Mouse (Mus musculus) induced T-regulatory cell, adult 2 months (primary cell): ENCODE data around the gene Cox20.
A peak's percentile ranks its signal among the peaks of the same experiment; 100 is the strongest.
"Not testable (repeated sequence)": the region's sequence is repeated elsewhere in the genome, so short reads cannot be mapped to it uniquely, and the experiment has no call there.

Experiments used
- DNase-seq: peaks from one replicate; pipeline ENCODE4 v3.0.0-alpha.2; 2012; ENCODE audit warnings: low read depth

Cox20 gene

DNA sequence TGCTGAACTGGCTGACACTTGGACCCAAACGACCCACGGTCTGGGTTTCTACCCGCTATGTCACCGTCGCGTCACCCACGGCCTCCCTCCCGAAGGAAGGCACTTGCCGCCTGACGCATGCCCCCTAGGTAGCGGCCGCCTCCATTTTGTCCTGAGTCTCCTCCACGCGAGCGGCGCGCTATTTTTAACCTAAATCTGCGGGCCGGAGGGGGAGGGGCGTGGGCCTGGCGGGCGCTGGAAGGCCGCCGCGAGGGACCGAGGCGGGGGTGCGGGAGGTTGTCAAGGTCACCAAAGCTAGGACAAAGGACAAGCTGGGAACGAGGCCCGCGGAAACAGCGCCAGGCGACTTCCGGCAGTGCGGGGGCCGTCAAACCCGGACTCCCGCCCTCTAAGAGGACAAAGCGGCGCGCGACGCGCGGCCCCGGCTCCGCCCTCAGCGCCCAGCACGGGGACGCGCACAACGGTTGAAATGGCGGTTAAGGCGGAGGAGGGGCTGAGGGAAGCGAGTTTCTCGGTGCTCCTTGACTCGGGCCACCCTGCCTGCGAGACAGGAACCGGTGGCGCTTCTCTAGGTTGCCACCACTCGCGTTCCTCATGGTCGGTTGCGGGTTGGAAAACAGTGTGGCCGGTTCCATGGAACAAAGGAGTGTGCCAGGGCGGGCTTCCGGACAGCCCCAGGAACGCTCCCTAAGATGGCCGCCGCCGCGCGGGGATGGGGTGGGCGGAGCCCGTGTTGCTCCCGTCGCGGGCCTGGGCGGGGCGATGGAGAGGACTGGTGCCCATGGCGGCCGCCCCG, at the start of gene Cox20:
TSS of gene Cox20 (plus strand) at position 742 of the 796 bp plus-strand sequence.
- DNase-seq, result peak; percentile 98

DNA sequence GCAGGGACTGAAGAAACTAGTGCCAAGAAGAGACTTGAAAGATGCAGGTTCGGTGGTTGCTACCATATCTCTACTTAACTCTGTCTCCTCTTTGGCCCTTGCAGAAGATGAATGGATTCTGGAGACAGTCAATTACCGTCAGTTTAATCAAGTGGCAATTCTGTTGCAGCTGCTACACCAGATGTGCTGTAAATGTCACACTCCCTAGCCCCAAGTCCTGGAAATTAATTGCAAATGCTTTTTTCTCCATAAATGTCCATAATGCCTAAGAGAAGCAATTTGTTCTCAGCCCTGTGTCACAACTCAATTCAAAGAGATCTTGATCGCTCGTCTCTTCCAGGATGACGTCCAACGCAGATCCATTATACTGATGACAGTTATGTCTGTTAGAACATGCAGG, 48.3 kb upstream of the Cox20 start:
- DNase-seq, result no peak

- DNase-seq, result no peak
These were observed 43.7 kb upstream of the Cox20 start for GRCm38 (mm10) chr1:178275174-178275730.

DNA sequence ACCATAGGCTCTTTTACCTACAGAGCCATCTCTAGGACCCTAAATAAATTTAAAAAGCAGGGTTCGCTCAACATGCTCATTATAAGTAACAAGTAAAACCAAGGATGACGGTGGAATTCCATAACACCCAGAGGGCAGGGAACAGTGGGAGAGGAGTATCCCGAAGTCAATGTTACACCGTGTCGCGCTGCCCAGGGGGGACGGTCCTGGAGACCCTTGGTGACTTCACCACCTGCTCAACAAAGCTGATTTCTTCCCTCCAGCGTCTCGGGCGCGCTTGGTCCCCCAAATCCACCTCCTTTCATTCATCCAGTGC, 43.2 kb upstream of the Cox20 start:
- no peak for DNase-seq

GRCm38 (mm10) chr1:178276054-178276911, 42.6 kb upstream of the Cox20 start:
- peak; percentile 23 for DNase-seq

DNA sequence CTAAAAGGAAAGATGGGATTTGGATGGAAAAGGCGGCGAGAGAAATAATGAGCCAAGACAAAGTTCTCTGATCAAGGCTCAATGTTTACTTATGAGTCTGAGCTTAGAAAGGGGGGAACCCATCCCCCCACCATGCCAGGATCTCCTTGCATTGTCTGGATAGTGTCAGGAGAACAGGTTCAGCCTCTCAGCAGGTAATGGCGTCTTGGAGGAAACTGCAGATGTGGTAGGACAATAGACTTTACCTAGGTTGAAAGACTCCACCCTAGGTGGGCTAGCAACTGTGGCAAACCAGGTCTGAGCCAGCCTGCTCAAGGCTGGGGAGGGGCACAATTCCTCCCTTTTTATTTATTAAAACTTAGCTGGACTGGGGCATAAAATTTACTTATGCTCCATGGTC, 35.6 kb upstream of the Cox20 start:
- not testable (repeated sequence) for DNase-seq

GRCm38 (mm10) chr1:178283946-178284720, 34.8 kb upstream of the Cox20 start:
- no peak for DNase-seq

DNA sequence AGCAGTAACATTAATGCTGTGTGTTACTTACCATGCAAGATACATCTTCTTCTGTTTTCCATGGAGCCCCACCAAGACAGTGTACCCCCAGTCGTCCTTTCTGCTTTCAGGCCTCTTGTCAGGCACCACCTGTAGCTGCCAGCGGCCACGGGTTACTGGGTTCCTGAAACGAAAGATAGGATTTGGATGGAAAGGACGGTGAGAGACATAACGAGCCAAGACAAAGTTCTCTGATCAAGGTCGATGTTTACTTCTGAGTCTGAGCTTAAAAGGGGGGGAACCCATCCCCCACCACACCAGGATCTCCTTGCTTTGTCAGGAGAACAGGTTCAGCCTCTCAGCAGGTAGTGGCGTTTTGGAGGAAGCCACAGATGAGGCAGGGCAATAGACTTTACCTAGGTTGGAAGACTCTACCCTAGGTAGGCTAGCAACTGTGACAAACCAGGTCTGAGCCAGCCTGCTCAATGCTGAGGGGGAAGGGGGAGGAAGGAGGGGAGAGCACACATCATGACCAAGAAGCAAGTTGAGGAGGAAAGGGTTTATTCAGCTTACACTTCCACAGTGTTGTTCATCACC, 31.2 kb upstream of the Cox20 start:
- DNase-seq, result no peak

- DNase-seq, result no peak
These were observed 27.2 kb upstream of the Cox20 start for GRCm38 (mm10) chr1:178291716-178292115.

DNA sequence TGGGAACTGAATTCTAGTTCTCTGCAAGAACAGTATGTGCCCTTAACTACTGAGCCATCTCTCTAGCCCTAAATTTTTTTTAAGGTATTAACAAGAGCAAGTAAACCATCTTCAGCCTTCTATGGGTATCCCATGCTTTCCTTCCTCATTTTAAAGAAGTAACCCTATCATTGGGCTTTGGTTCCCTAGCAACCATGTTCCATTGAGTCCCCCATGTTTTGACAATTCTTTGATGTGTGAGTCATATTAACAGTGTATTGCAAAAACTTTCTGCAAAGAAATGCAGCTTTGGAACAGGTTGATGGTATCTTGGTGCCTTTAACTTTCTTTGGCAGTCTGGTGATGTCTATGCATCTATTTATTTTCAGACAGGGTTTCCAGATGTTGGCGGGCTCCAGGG, 24.9 kb upstream of the Cox20 start:
- DNase-seq, result no peak

DNA sequence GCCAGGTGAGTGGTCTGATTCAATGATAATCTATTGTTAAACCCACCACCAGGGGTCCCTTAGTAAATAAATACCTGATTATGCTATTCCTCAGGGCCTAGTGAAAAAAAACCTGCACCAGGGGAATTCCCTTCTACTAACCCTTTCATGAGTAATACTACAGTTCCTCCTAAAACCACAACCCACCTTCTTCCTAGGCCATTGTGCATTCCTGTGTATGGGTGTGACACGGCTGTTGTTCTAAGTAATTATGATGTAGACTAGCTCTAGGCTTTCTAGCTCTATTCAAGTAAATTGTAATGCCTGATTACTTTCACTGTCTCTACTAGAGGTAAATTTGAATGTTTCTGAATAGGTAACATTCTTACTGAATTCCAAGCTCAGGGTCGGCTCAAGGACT, 17.7 kb upstream of the Cox20 start:
- not testable (repeated sequence) for DNase-seq

GRCm38 (mm10) chr1:178303425-178303824, 15.5 kb upstream of the Cox20 start:
- peak; percentile 84 for DNase-seq

DNA sequence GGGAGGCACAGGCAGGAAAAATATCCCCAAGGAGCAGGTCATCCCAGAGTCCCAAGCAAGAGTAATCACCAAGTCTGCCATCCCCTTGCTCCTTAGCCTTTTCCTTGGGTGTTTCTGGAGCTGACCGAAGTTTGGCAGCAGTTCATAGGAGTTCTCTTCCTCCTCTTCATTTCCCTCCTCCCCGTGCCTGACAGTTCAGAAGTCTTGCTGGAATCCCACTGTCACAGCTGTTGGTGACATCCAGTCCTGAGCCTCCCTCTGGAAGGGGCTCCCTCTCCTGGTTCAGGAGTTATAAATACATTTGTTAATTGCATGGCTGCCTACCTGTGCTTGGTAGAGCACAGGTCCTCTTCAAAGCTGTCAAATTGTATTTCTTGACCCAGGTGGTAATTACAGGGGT, 9.4 kb upstream of the Cox20 start:
- no peak for DNase-seq

- peak; percentile 37 for DNase-seq
These were observed 8.8 kb upstream of the Cox20 start for GRCm38 (mm10) chr1:178310128-178310527.

DNA sequence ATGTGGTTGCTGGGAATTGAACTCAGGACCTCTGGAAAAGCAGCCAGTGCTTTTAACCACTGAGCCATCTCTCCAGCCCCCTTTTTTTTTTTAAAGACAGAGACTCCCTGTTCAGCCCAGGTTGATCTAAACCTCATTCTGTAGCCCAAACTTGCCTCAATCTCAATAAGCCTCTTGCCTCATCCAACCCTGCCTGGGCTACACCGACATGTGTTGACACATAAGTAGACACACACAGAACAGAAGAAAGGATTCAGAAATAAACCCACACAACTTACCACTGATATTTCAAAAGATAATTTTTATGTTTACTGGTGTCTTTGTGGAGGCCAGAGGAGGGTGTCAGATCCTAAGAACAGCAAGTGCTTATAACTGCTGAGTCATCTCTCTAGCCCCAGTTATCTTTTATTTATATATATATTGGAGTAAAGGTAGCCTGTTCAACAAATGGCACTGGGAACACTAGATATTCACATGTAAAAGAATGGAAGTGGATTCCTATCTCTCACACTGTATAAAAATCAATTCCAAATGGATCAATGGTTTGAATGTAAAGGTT, 5.8 kb upstream of the Cox20 start:
- no peak for DNase-seq

DNA sequence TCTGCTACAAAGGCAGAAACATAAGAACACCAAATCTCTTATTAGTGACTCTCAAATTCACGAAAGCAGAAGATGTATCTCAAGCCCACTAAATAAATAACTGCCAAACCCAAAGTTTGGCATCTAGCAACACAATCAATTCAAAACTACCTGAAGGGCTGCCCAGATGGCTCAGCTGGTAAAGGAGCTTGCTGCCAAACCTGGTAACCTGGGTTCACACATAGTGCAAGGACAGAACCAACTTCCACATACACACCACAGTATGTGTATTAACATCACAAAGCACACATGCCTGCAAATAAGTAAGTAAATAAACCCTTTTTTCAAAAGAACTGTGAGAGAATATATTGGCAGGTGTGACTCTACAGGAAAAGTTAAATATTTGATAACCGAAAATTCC, 4.7 kb upstream of the Cox20 start:
- no peak for DNase-seq

DNA sequence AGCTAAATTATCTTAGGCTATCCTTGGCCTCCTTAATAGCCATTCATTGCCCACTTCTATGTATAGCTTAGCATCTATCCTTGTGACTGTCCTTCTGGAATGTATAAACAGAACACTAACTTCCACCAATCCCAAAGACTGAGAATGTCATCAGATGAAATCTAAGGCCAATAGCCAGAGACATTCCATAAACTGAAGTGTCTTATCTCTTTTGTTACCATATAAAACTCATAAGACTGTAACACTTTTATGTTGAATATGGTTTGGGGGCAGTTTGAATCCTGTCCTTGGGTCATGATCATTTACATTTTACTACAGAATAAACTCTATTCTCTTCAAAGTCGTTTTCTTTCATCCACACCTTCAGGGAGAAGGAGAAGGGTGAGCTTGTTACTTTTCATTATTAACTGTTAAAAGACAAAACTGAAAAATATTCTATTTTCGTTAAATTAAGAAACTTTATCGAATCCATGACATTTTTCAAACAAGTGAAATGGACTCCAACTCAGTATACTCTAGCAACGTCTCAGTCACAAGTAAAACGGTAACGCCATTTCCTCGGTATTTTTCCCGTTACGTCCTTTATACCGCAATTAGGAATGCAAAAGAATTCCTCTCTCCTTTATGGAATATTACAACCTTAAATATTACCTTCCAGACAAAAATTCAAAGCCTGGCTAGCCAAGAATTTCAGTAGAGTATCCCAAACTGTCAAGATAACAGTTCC, 1.5 kb upstream of the Cox20 start:
- DNase-seq, result peak; percentile 33

- DNase-seq, result no peak
These were observed 935 bp upstream of the Cox20 start for GRCm38 (mm10) chr1:178318002-178318388.

DNA sequence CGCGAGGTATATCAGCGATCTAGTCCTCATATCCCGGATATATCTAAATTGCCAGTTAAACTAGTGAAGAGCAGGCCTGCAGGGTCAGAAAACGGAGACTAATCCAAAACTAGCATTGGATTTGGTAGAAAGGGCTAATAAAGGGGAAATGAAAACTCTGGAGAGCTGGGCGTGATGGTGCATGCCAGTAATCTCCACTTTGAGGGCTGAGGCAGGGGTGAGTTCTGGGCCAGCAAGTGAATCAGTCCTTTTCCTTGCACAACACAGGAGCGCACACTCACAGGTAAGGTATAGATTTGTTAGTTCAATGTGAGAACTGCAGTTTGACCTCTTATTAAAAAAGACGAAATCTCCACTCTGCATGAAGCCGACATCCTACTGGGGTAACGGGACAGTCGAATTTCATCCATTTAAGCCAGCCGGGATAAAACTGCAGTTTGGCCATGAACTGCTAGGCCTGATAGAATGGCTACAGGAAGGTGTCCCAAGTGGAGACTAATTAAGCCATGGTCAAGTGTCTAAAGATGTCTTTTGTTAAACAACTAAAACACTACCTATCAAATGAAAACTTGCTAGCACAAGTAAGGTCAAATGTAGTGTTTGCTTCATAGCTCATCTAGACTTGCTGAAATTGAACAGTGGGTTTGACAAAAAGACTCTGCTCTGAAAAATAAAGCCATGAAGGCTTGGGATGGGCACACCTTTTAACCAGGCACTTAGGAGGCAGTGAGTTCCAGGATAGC, 536 bp downstream of the Cox20 start:
- no peak for DNase-seq

GRCm38 (mm10) chr1:178320038-178320722, 1.2 kb downstream of the Cox20 start:
- peak; percentile 48 for DNase-seq
